Mouse (Mus musculus): ENCODE measurements around the gene Stox2. TPM values are rescaled to one million over a fixed set of nuclear protein-coding genes. Genes with fewer than 3 reads are reported as not detected.

Stox2 gene
- polyA plus RNA-seq, 1 experiment from 2014 or later, result 10.3 TPM

- no peak overlapping the region for H3K27ac ChIP-seq (ENCODE audit: poor library complexity, severe bottlenecking)
- no peak for ATAC-seq (ENCODE audit: insufficient number of reproducible peaks, low FRiP score)
- no peaks in the 10 kb centered on the region for H3K4me1 ChIP-seq (replicated peaks)
- H3K9ac ChIP-seq, result no peak overlapping the region
- 46% methylated on average over 2 of the region's 2 CpGs for WGBS
- H3K9me3 ChIP-seq (replicated peaks), result peaks cover 9% of the 10 kb centered on the region; the same call in 1 of the 2 replicates
- H3K27me3 ChIP-seq (replicated peaks), result peaks cover 29% of the 10 kb centered on the region
- H3K36me3 ChIP-seq, result no peaks in the 10 kb centered on the region
- no peak overlapping the region for H3K4me2 ChIP-seq
- no peak overlapping the region for H3K4me3 ChIP-seq
Measured at GRCm38 (mm10) chr8:47404852-47405251, 41.3 kb downstream of the Stox2 start.

GRCm38 (mm10) chr8:47392927-47393326 lies 53.2 kb downstream of the Stox2 start:
- Histone ChIP-seq H3K9me3 (replicated peaks) (no peaks in the 10 kb centered on the region), H3K9ac (no peak overlapping the region), H3K36me3 (no peaks in the 10 kb centered on the region), H3K4me1 (replicated peaks) (peaks cover 10% of the 10 kb centered on the region), H3K4me3 (no peak overlapping the region), H3K27ac (ENCODE audit: poor library complexity, severe bottlenecking) (no peak overlapping the region), H3K27me3 (replicated peaks) (no peaks in the 10 kb centered on the region), H3K4me2 (peak overlapping the region; percentile 19; the same call in 1 of the 2 replicates)
- no peak for ATAC-seq (ENCODE audit: insufficient number of reproducible peaks, low FRiP score)
- WGBS, result 50% methylated on average over 7 of the region's 7 CpGs

DNA sequence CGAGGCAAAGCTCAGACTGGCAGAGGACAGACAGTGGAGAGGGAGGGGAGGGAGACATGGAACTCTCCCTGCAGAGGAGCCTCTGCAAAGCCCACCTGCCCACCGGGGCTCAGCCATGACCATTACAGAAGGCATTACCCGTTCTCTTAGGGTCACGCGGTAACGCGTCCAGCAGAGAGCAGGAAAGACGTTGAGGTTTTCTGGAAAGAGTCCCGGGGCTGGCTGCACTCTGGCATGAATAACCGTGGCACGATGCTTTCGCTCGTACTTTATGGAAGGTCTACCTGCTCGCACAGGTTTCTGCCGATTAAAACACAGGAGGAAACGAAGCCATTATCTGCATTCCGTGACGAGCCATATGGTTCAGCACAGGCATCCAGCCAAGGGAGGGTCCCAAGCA lies 53.9 kb downstream of the Stox2 start:
- Histone ChIP-seq H3K27ac (ENCODE audit: poor library complexity, severe bottlenecking) (no peak overlapping the region), H3K36me3 (no peaks in the 10 kb centered on the region), H3K4me1 (replicated peaks) (peaks cover 10% of the 10 kb centered on the region), H3K4me2 (no peak overlapping the region), H3K9ac (no peak overlapping the region), H3K27me3 (replicated peaks) (no peaks in the 10 kb centered on the region), H3K4me3 (no peak overlapping the region), H3K9me3 (replicated peaks) (no peaks in the 10 kb centered on the region)
- ATAC-seq (ENCODE audit: insufficient number of reproducible peaks, low FRiP score), result no peak
- 74% methylated on average over 18 of the region's 18 CpGs for WGBS

GRCm38 (mm10) chr8:47391844-47392243 lies 54.3 kb downstream of the Stox2 start:
- no peak overlapping the region for H3K4me2 ChIP-seq
- 88% methylated on average over 10 of the region's 10 CpGs for WGBS
- no peak overlapping the region for H3K9ac ChIP-seq
- peaks cover 10% of the 10 kb centered on the region for H3K4me1 ChIP-seq (replicated peaks)
- H3K9me3 ChIP-seq (replicated peaks), result no peaks in the 10 kb centered on the region
- ATAC-seq (ENCODE audit: insufficient number of reproducible peaks, low FRiP score), result no peak
- H3K27ac ChIP-seq (ENCODE audit: poor library complexity, severe bottlenecking), result no peak overlapping the region
- no peaks in the 10 kb centered on the region for H3K36me3 ChIP-seq
- no peak overlapping the region for H3K4me3 ChIP-seq
- no peaks in the 10 kb centered on the region for H3K27me3 ChIP-seq (replicated peaks)

GRCm38 (mm10) chr8:47389430-47389829 lies 56.7 kb downstream of the Stox2 start:
- peaks cover 17% of the 10 kb centered on the region for H3K4me1 ChIP-seq (replicated peaks)
- H3K27me3 ChIP-seq (replicated peaks), result no peaks in the 10 kb centered on the region
- no peaks in the 10 kb centered on the region for H3K36me3 ChIP-seq
- H3K9me3 ChIP-seq (replicated peaks), result no peaks in the 10 kb centered on the region
- ATAC-seq (ENCODE audit: insufficient number of reproducible peaks, low FRiP score), result no peak
- no peak overlapping the region for H3K27ac ChIP-seq (ENCODE audit: poor library complexity, severe bottlenecking)
- 44% methylated on average over 3 of the region's 3 CpGs for WGBS
- H3K9ac ChIP-seq, result no peak overlapping the region
- no peak overlapping the region for H3K4me3 ChIP-seq
- no peak overlapping the region for H3K4me2 ChIP-seq

DNA sequence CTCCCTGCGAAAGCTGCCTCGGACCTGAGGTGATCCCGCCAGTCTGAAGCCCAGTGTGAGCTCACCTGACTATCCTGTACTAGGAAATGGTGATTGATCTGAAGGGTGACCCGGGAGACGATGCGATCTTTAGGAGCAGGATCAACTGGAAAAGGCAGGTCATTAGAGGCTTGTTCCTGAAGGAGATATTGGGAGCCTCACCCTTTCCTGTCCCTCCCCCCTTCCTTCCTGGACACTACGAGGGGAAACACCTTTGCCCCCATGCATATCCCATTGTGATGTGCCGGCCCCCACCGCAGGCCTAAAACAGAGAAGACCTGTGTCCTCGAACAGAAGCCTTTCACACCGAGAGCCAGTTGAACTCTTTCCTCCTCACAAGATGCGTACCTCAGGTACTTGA lies 58.0 kb downstream of the Stox2 start:
- Histone ChIP-seq H3K27ac (ENCODE audit: poor library complexity, severe bottlenecking) (no peak overlapping the region), H3K27me3 (replicated peaks) (no peaks in the 10 kb centered on the region), H3K9ac (no peak overlapping the region), H3K9me3 (replicated peaks) (no peaks in the 10 kb centered on the region), H3K4me1 (replicated peaks) (peaks cover 17% of the 10 kb centered on the region), H3K4me2 (no peak overlapping the region), H3K36me3 (no peaks in the 10 kb centered on the region), H3K4me3 (no peak overlapping the region)
- 73% methylated on average over 12 of the region's 12 CpGs for WGBS
- ATAC-seq (ENCODE audit: insufficient number of reproducible peaks, low FRiP score), result no peak

GRCm38 (mm10) chr8:47385810-47386209 lies 60.4 kb downstream of the Stox2 start:
- no peaks in the 10 kb centered on the region for H3K9me3 ChIP-seq (replicated peaks)
- H3K9ac ChIP-seq, result no peak overlapping the region
- WGBS, result 64% methylated on average over 1 of the region's 1 CpGs
- no peak overlapping the region for H3K4me3 ChIP-seq
- no peak overlapping the region for H3K4me2 ChIP-seq
- no peak overlapping the region for H3K27ac ChIP-seq (ENCODE audit: poor library complexity, severe bottlenecking)
- peaks cover 13% of the 10 kb centered on the region for H3K4me1 ChIP-seq (replicated peaks)
- H3K36me3 ChIP-seq, result no peaks in the 10 kb centered on the region
- no peak for ATAC-seq (ENCODE audit: insufficient number of reproducible peaks, low FRiP score)
- H3K27me3 ChIP-seq (replicated peaks), result no peaks in the 10 kb centered on the region

DNA sequence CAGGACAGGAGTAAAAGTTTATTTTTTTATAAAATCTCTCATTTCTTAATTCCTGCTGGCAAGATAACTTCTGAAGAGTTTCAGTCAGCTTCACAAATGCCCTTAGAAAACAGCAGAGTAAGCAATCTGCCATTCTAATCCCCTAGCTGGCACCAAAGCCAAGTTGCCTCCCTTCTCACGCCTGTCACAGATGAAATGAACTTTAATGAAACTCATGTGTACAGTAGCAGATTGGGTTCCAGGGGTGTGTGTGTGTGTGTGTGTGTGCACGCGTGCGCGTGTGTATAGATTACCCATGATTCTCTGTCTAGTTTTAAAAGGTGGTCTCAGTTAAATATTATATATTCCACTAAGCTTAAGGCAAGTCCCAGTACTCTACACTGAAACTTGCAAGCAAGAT lies 62.0 kb downstream of the Stox2 start:
- Histone ChIP-seq H3K9ac (no peak overlapping the region), H3K4me1 (replicated peaks) (peaks cover 15% of the 10 kb centered on the region; the same call in 1 of the 2 replicates), H3K27ac (ENCODE audit: poor library complexity, severe bottlenecking) (no peak overlapping the region), H3K36me3 (no peaks in the 10 kb centered on the region), H3K4me3 (no peak overlapping the region), H3K27me3 (replicated peaks) (no peaks in the 10 kb centered on the region), H3K9me3 (replicated peaks) (no peaks in the 10 kb centered on the region), H3K4me2 (no peak overlapping the region)
- WGBS, result 86% methylated on average over 5 of the region's 5 CpGs
- ATAC-seq (ENCODE audit: insufficient number of reproducible peaks, low FRiP score), result no peak

DNA sequence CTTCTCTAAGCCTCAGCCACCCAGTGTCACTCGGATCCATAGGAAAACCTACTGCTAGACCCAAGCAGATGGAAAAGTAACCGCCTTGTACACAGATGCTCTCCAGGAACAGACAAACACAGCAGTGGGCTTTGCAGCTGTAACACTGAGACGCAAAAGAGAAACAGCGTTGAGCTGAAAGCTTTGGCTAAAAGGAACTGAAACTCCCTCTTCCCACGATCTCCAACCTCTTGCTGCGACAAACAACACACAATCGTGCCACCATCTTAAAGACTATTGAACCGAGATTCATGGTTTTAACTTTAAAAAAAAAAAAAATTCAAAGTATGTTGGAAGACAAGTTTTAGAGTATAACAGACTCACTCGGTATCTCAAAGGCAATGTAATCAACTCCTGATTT lies 62.5 kb downstream of the Stox2 start:
- Histone ChIP-seq H3K4me3 (no peak overlapping the region), H3K27ac (ENCODE audit: poor library complexity, severe bottlenecking) (no peak overlapping the region), H3K36me3 (no peaks in the 10 kb centered on the region), H3K4me2 (no peak overlapping the region), H3K9ac (no peak overlapping the region), H3K27me3 (replicated peaks) (no peaks in the 10 kb centered on the region), H3K9me3 (replicated peaks) (no peaks in the 10 kb centered on the region), H3K4me1 (replicated peaks) (peaks cover 15% of the 10 kb centered on the region; the same call in 1 of the 2 replicates)
- 86% methylated on average over 9 of the region's 9 CpGs for whole genome bisulfite sequencing
- no peak for ATAC-seq (ENCODE audit: insufficient number of reproducible peaks, low FRiP score)

DNA sequence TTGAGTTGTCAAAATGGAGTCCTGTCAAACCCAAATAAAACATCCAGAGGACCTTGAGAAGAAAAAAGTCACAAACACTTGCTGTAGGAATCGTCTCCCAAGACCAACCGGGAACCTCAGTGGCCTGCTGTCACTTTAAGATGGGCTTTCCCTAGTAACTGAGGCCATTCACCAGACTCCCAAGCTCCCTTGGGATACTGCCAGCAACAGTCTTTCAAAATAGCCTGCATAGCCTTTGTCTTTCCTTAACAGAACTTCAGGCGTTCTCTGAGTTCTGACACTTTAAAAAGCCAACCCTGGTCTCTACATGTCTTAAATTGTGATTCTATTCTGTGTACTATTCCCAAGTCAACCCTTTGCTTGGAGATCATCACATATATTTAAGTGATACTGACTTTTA lies 64.9 kb downstream of the Stox2 start:
- no peak for ATAC-seq (ENCODE audit: insufficient number of reproducible peaks, low FRiP score)
- 0 out of 2 replicates have a peak, but pooled peaks cover 2% of the 10 kb centered on the region for H3K9me3 ChIP-seq (replicated peaks)
- no peak overlapping the region for H3K4me3 ChIP-seq
- no peak overlapping the region for H3K4me2 ChIP-seq
- peaks cover 15% of the 10 kb centered on the region; the same call in 1 of the 2 replicates for H3K4me1 ChIP-seq (replicated peaks)
- H3K27ac ChIP-seq (ENCODE audit: poor library complexity, severe bottlenecking), result no peak overlapping the region; the same call in 1 of the 2 replicates
- 34% methylated on average over 3 of the region's 3 CpGs for WGBS
- no peaks in the 10 kb centered on the region for H3K36me3 ChIP-seq
- no peaks in the 10 kb centered on the region for H3K27me3 ChIP-seq (replicated peaks)
- H3K9ac ChIP-seq, result no peak overlapping the region

- H3K4me2 ChIP-seq, result no peak overlapping the region
- WGBS, result 76% methylated on average over 6 of the region's 6 CpGs
- H3K27ac ChIP-seq (ENCODE audit: poor library complexity, severe bottlenecking), result peak overlapping the region; percentile 8; the same call in 1 of the 2 replicates
Measured at GRCm38 (mm10) chr8:47380725-47381124, 65.4 kb downstream of the Stox2 start.

DNA sequence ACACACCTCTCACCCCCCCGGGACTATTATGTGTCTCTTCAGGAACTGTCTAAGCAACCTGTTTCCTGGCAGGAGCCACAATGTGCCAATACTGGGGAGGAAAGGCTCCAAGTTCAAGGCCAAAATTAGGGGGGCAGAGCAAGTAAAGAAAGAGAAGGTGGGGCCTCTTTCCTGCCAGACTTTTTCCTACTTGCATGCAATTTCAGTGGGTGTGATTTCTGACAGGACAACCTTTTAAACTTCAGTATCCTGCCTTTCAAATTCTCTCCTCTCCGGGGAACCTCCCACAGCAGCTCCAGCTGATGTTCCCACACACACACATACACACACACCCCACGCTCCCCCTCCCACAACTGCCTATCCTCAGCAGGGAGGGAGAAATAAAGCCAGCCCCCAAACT lies 66.1 kb downstream of the Stox2 start:
- 57% methylated on average over 3 of the region's 3 CpGs for WGBS
- Histone ChIP-seq H3K4me1 (replicated peaks) (peaks cover 10% of the 10 kb centered on the region; the same call in 1 of the 2 replicates), H3K27ac (ENCODE audit: poor library complexity, severe bottlenecking) (no peak overlapping the region), H3K4me3 (no peak overlapping the region), H3K9ac (no peak overlapping the region), H3K36me3 (no peaks in the 10 kb centered on the region), H3K9me3 (replicated peaks) (0 out of 2 replicates have a peak, but pooled peaks cover 2% of the 10 kb centered on the region), H3K27me3 (replicated peaks) (no peaks in the 10 kb centered on the region), H3K4me2 (no peak overlapping the region)
- ATAC-seq (ENCODE audit: insufficient number of reproducible peaks, low FRiP score), result 0 out of 2 replicates have a peak, but pooled peaks have one; percentile 29

More at GRCm38 (mm10) chr8:47380725-47381124, 65.4 kb downstream of the Stox2 start:
- Histone ChIP-seq H3K4me3 (no peak overlapping the region), H3K4me1 (replicated peaks) (peaks cover 15% of the 10 kb centered on the region; the same call in 1 of the 2 replicates), H3K27me3 (replicated peaks) (no peaks in the 10 kb centered on the region), H3K9ac (no peak overlapping the region), H3K36me3 (no peaks in the 10 kb centered on the region), H3K9me3 (replicated peaks) (0 out of 2 replicates have a peak, but pooled peaks cover 2% of the 10 kb centered on the region)
- no peak for ATAC-seq (ENCODE audit: insufficient number of reproducible peaks, low FRiP score)

Data from heart, embryonic 12.5 days (tissue).